ENCODE assay signal across 32 mouse cellular contexts in the genomic region with DNA sequence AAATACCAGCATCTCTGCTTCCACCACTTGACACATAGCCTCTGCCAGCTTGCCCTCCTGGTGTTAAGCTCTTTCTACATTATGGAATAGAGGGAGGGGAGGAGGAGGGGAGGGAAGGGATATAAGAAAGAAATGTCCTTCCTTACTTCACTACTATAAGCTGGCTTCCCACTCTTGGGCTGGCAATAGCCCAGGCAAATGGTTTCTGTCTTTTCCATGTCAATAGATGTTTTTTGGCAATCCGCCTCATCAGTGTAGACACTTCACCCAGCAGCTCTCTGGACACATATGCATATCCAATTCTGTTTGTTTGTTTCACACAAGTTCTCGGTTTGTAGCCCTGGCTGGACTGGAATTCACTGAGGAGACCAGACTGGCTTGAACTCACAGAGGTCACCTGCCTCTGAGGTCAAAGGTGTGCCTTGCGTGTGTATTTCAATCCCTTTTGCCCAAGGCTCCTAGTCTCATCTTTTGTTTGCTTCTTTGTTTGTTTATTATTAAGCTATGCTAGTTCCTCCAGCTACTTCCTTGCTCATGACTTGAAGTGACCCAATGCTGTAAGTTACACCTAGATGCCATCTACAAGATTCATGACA. TPM values are rescaled to one million over a fixed set of nuclear protein-coding genes. Genes with fewer than 3 reads are reported as not detected.
DNase-seq lines count a peak whose midpoint lies in the region; ATAC-seq and TF ChIP-seq lines count a peak whose summit lies in the region.
"Had no signal": no experiment of that assay in that cellular context is flagged by ENCODE, and none has a peak within 500 bp of the region (broad histone marks: within the 10 kb centered on the region; RNA-seq: fewer than 3 reads in every experiment).

No protein-coding gene starts in this region.

- H3K4me3 ChIP-seq in forebrain, embryonic 14.5 days (ENCODE audit: low read depth, low read length) = no peak overlapping the region
- H3K4me3 ChIP-seq in forebrain, embryonic 10.5 days = no peak overlapping the region
- no peak overlapping the region for H3K4me3 ChIP-seq in heart, embryonic 16.5 days (ENCODE audit: low read length)
- H3K4me3 ChIP-seq in lung, embryonic 14.5 days (ENCODE audit: low read depth, low read length) = no peak overlapping the region
- no peak overlapping the region for H3K4me3 ChIP-seq in midbrain, postnatal 0 days (ENCODE audit: low read depth, low read length)
- no peak overlapping the region for H3K4me3 ChIP-seq in midbrain, embryonic 16.5 days (ENCODE audit: low read depth, low read length)
- H3K4me3 ChIP-seq: embryonic facial prominence, embryonic 10.5 days; embryonic facial prominence, embryonic 15.5 days; forebrain, embryonic 13.5 days; hindbrain, embryonic 13.5 days; limb, embryonic 12.5 days; liver, embryonic 12.5 days; neural tube, embryonic 13.5 days had no signal

- no peak overlapping the region for H3K9ac ChIP-seq in forebrain, embryonic 14.5 days (ENCODE audit: low read length)
- H3K9ac ChIP-seq in heart, embryonic 16.5 days (ENCODE audit: low read length) = no peak overlapping the region
- H3K9ac ChIP-seq in lung, embryonic 14.5 days = no peak overlapping the region
- H3K9ac ChIP-seq in midbrain, postnatal 0 days (replicated peaks; ENCODE audit: low read length, poor library complexity, severe bottlenecking) = no peak overlapping the region
- no peak overlapping the region for H3K9ac ChIP-seq in midbrain, embryonic 16.5 days (ENCODE audit: low read depth, low read length)
- H3K9ac ChIP-seq: embryonic facial prominence, embryonic 15.5 days; forebrain, embryonic 13.5 days; hindbrain, embryonic 13.5 days; limb, embryonic 12.5 days; liver, embryonic 12.5 days; liver, postnatal 0 days; neural tube, embryonic 13.5 days had no signal

- no peak overlapping the region for H3K27ac ChIP-seq in forebrain, embryonic 14.5 days (ENCODE audit: low read depth, low read length)
- no peak overlapping the region for H3K27ac ChIP-seq in forebrain, embryonic 10.5 days
- peak overlapping the region; percentile 27; the same call in 1 of the 2 replicates for H3K27ac ChIP-seq in heart, embryonic 16.5 days (ENCODE audit: low read length)
- no peak overlapping the region for H3K27ac ChIP-seq in lung, embryonic 14.5 days (ENCODE audit: low read depth)
- H3K27ac ChIP-seq in midbrain, postnatal 0 days (ENCODE audit: low read depth, low read length) = no peak overlapping the region
- H3K27ac ChIP-seq in midbrain, embryonic 16.5 days (ENCODE audit: low read length) = no peak overlapping the region
- H3K27ac ChIP-seq: embryonic facial prominence, embryonic 10.5 days; embryonic facial prominence, embryonic 15.5 days; forebrain, embryonic 13.5 days; hindbrain, embryonic 13.5 days; limb, embryonic 12.5 days; liver, embryonic 12.5 days; neural tube, embryonic 13.5 days; stomach, postnatal 0 days had no signal

- no peak overlapping the region for H3K4me2 ChIP-seq in forebrain, embryonic 14.5 days (ENCODE audit: low read length)
- H3K4me2 ChIP-seq in heart, embryonic 16.5 days (ENCODE audit: low read depth, low read length) = no peak overlapping the region
- H3K4me2 ChIP-seq in lung, embryonic 14.5 days = no peak overlapping the region
- no peak overlapping the region for H3K4me2 ChIP-seq in midbrain, postnatal 0 days (ENCODE audit: low read depth, low read length, poor library complexity, severe bottlenecking)
- H3K4me2 ChIP-seq in midbrain, embryonic 16.5 days (ENCODE audit: low read length) = no peak overlapping the region
- H3K4me2 ChIP-seq: embryonic facial prominence, embryonic 15.5 days; forebrain, embryonic 13.5 days; hindbrain, embryonic 13.5 days; limb, embryonic 12.5 days; liver, embryonic 12.5 days; neural tube, embryonic 13.5 days had no signal

- H3K27me3 ChIP-seq in forebrain, embryonic 14.5 days (replicated peaks; ENCODE audit: control insufficient read depth, insufficient read depth, low read length) = no peaks in the 10 kb centered on the region
- no peaks in the 10 kb centered on the region for H3K27me3 ChIP-seq in forebrain, embryonic 10.5 days (ENCODE audit: poor library complexity, severe bottlenecking)
- H3K27me3 ChIP-seq in heart, embryonic 16.5 days (ENCODE audit: control insufficient read depth, insufficient read depth, low read length) = no peaks in the 10 kb centered on the region
- H3K27me3 ChIP-seq in lung, embryonic 14.5 days (ENCODE audit: insufficient read depth, low read length) = no peaks in the 10 kb centered on the region
- no peaks in the 10 kb centered on the region for H3K27me3 ChIP-seq in midbrain, postnatal 0 days (ENCODE audit: insufficient read depth, low read length)
- H3K27me3 ChIP-seq in midbrain, embryonic 16.5 days (ENCODE audit: control insufficient read depth, insufficient read depth, low read depth, low read length) = no peaks in the 10 kb centered on the region
- H3K27me3 ChIP-seq: CH12.LX; embryonic facial prominence, embryonic 15.5 days; forebrain, embryonic 13.5 days; hindbrain, embryonic 13.5 days; limb, embryonic 12.5 days; liver, embryonic 12.5 days; neural tube, embryonic 13.5 days had no signal

- ATAC-seq in forebrain, embryonic 14.5 days = no peak
- no peak for ATAC-seq in heart, embryonic 16.5 days (replicated peaks; ENCODE audit: extremely low read depth, insufficient read depth, low FRiP score)
- peak; percentile 53; the same call in 1 of the 2 replicates for ATAC-seq in lung, embryonic 14.5 days (ENCODE audit: insufficient read depth)
- no peak for ATAC-seq in midbrain, postnatal 0 days (ENCODE audit: low FRiP score)
- no peak for ATAC-seq in midbrain, embryonic 16.5 days
- ATAC-seq: activated CD4-positive, CD25-positive, alpha-beta regulatory T cell, adult 4 months; forebrain, embryonic 13.5 days; intestine, postnatal 0 days; liver, embryonic 12.5 days; liver, postnatal 0 days had no signal

- H3K4me1 ChIP-seq in forebrain, embryonic 14.5 days (ENCODE audit: control insufficient read depth, insufficient read depth, low read length) = no peaks in the 10 kb centered on the region
- H3K4me1 ChIP-seq in forebrain, embryonic 10.5 days = peaks cover 20% of the 10 kb centered on the region
- H3K4me1 ChIP-seq in heart, embryonic 16.5 days (ENCODE audit: control insufficient read depth, insufficient read depth, low read length) = peaks cover 26% of the 10 kb centered on the region
- peaks cover 18% of the 10 kb centered on the region; the same call in 1 of the 2 replicates for H3K4me1 ChIP-seq in lung, embryonic 14.5 days (ENCODE audit: insufficient read depth)
- H3K4me1 ChIP-seq in midbrain, postnatal 0 days (ENCODE audit: insufficient read depth, low read length) = no peaks in the 10 kb centered on the region
- no peaks in the 10 kb centered on the region for H3K4me1 ChIP-seq in midbrain, embryonic 16.5 days (ENCODE audit: control insufficient read depth, insufficient read depth, low read length)
- H3K4me1 ChIP-seq: limb, embryonic 12.5 days; liver, embryonic 12.5 days had no signal

- no peaks in the 10 kb centered on the region for H3K9me3 ChIP-seq in forebrain, embryonic 14.5 days (replicated peaks; ENCODE audit: control insufficient read depth, low read length)
- H3K9me3 ChIP-seq in forebrain, embryonic 10.5 days = no peaks in the 10 kb centered on the region
- no peaks in the 10 kb centered on the region for H3K9me3 ChIP-seq in heart, embryonic 16.5 days (replicated peaks; ENCODE audit: control insufficient read depth, low read length)
- H3K9me3 ChIP-seq in lung, embryonic 14.5 days (ENCODE audit: low read depth, low read length) = no peaks in the 10 kb centered on the region
- H3K9me3 ChIP-seq in midbrain, postnatal 0 days (ENCODE audit: low read length) = no peaks in the 10 kb centered on the region
- no peaks in the 10 kb centered on the region for H3K9me3 ChIP-seq in midbrain, embryonic 16.5 days (replicated peaks; ENCODE audit: control insufficient read depth, low read length, poor library complexity, severe bottlenecking)
- H3K9me3 ChIP-seq: embryonic facial prominence, embryonic 10.5 days; embryonic facial prominence, embryonic 15.5 days; forebrain, embryonic 13.5 days; hindbrain, embryonic 13.5 days; limb, embryonic 12.5 days; liver, embryonic 12.5 days; neural tube, embryonic 13.5 days had no signal

- no peak for TF ChIP-seq CTCF in lung, embryonic 14.5 days (IDR thresholded peaks at IDR 0.05; ENCODE audit: low read depth)
- TF ChIP-seq CTCF in midbrain, postnatal 0 days (IDR thresholded peaks at IDR 0.05) = no peak

- H3K36me3 ChIP-seq in forebrain, embryonic 14.5 days (ENCODE audit: control insufficient read depth, insufficient read depth, low read length) = no peaks in the 10 kb centered on the region
- no peaks in the 10 kb centered on the region for H3K36me3 ChIP-seq in forebrain, embryonic 10.5 days (replicated peaks)
- H3K36me3 ChIP-seq in heart, embryonic 16.5 days (ENCODE audit: control insufficient read depth, insufficient read depth) = no peaks in the 10 kb centered on the region
- no peaks in the 10 kb centered on the region for H3K36me3 ChIP-seq in lung, embryonic 14.5 days (ENCODE audit: insufficient read depth)
- no peaks in the 10 kb centered on the region for H3K36me3 ChIP-seq in midbrain, postnatal 0 days (ENCODE audit: insufficient read depth, low read length)
- no peaks in the 10 kb centered on the region for H3K36me3 ChIP-seq in midbrain, embryonic 16.5 days (ENCODE audit: control insufficient read depth, insufficient read depth, low read length)
- H3K36me3 ChIP-seq: embryonic facial prominence, embryonic 10.5 days; embryonic facial prominence, embryonic 15.5 days; hindbrain, embryonic 13.5 days; limb, embryonic 12.5 days; liver, embryonic 12.5 days; neural tube, embryonic 13.5 days had no signal

- 85% methylated on average over 3 of the region's 3 CpGs for WGBS in forebrain, embryonic 14.5 days
- whole genome bisulfite sequencing in forebrain, embryonic 10.5 days = 83% methylated on average over 3 of the region's 3 CpGs
- 62% methylated on average over 3 of the region's 3 CpGs for WGBS in heart, embryonic 16.5 days
- 59% methylated on average over 3 of the region's 3 CpGs for WGBS in lung, embryonic 14.5 days
- 68% methylated on average over 3 of the region's 3 CpGs for WGBS in midbrain, postnatal 0 days
- 83% methylated on average over 3 of the region's 3 CpGs for whole genome bisulfite sequencing in midbrain, embryonic 16.5 days

- DNase-seq in forebrain, embryonic 14.5 days (ENCODE audit: low spot score) = peak; percentile 25
- no peak for DNase-seq in forebrain, embryonic 10.5 days (ENCODE audit: extremely low spot score, low spot score)
- no peak for DNase-seq in heart, adult 9 months (ENCODE audit: low spot score in 2 of 2)
- DNase-seq in lung, embryonic 14.5 days = peak; percentile 84
- no peak for DNase-seq in lung, adult 18-20 months
- DNase-seq in midbrain, postnatal 0 days (ENCODE audit: low spot score) = peak; percentile 36
- DNase-seq: adrenal gland, adult 2 months; cerebellum, adult 8-10 months; cerebellum, postnatal 25 days; gastrocnemius, postnatal 14 days; kidney, postnatal 25 days; liver, postnatal 0 days; right cerebral cortex, postnatal 4 days; thymus, adult 18-20 months; thymus, postnatal 25 days had no signal

RNA-seq across cellular contexts. Expression of a gene that starts 59.2 kb away (rescaled TPM):
- 1.3 and 2.0 TPM in 2 replicates for polyA plus RNA-seq in forebrain, embryonic 14.5 days (2014; fragmentation: Nextera tagmentation; extraction: Ambion mirVana)
- not detected in 2 replicates for polyA plus RNA-seq in forebrain, embryonic 10.5 days (2016; fragmentation: Nextera tagmentation; extraction: Ambion mirVana)
- polyA plus RNA-seq in heart, embryonic 16.5 days (2015; fragmentation: Nextera tagmentation; extraction: Ambion mirVana) = 94.1 and 101 TPM in 2 replicates
- 1.0 and 4.1 TPM in 2 replicates for polyA plus RNA-seq in lung, embryonic 14.5 days (2014; fragmentation: Nextera tagmentation; extraction: Ambion mirVana)
- total RNA-seq in midbrain, postnatal 0 days (2014; rRNA removed) = 0.60 and 3.6 TPM in 2 replicates
- polyA plus RNA-seq in midbrain, postnatal 0 days (2015; fragmentation: Nextera tagmentation; extraction: Ambion mirVana) = 1.8 and 1.9 TPM in 2 replicates
- polyA plus RNA-seq in midbrain, embryonic 16.5 days (2015; fragmentation: Nextera tagmentation; extraction: Ambion mirVana) = 0.97 and 1.8 TPM in 2 replicates
- total RNA-seq: CH12.LX; ES-E14; granulocyte monocyte progenitor cell, adult 5-6 weeks had no signal
- polyA plus RNA-seq: adrenal gland, adult 2 months; kidney, embryonic 14.5 days; liver, embryonic 12.5 days; liver, postnatal 0 days; spleen, adult 2 months had no signal

Comparison
In these comparisons a context has a peak if more than half of its experiments do, and no peak if none do; other contexts are left out.
1. DNase-seq: peak in forebrain, embryonic 14.5 days (single experiment), lung, embryonic 14.5 days (single experiment) and midbrain, postnatal 0 days (single experiment); none in forebrain, embryonic 10.5 days (single experiment), heart, adult 9 months (0 of 2) and lung, adult 18-20 months (0 of 2).
2. RNA of a gene that starts 59.2 kb away (polyA plus RNA-seq): 94.1 to 101 TPM in heart, embryonic 16.5 days; 0.97 to 1.8 TPM in midbrain, embryonic 16.5 days, 1.8 to 1.9 TPM in midbrain, postnatal 0 days, 1.3 to 2.0 TPM in forebrain, embryonic 14.5 days, 1.0 to 4.1 TPM in lung, embryonic 14.5 days and not detected in forebrain, embryonic 10.5 days; every median in the first group is over 10 times any median in the second.